Mouse (Mus musculus) intestine, embryonic 16.5 days (tissue): Measurements from ENCODE around the gene Cby1. TPM values are rescaled to one million over a fixed set of nuclear protein-coding genes. Genes with fewer than 3 reads are reported as not detected.

Experiments used
- ATAC-seq: fragments of 200-750 bp; cut with Nextera tagmentation; 2 replicates; pipeline ENCODE4 v1.8.0; 2017; ENCODE audit warnings: moderate TSS enrichment, moderate library complexity
- H3K27ac ChIP-seq: fragments of 300-500 bp; sonication (generic); 2 replicates; pipeline ENCODE4 v1.5.1; 2014; ENCODE audit warnings: mild to moderate bottlenecking, low read length
- H3K27me3 ChIP-seq: fragments of 300-500 bp; sonication (generic); replicated peaks from 2 replicates; pipeline ENCODE4 v1.6.1; 2014; ENCODE audit warnings: low read length, control low read depth, mixed read lengths; ENCODE audit not compliant: control insufficient read depth, insufficient read depth
- H3K36me3 ChIP-seq: fragments of 300-500 bp; sonication (generic); 2 replicates; pipeline ENCODE4 v1.6.1; 2014; ENCODE audit warnings: low read length, control low read depth; ENCODE audit not compliant: control insufficient read depth, insufficient read depth
- H3K4me1 ChIP-seq: fragments of 300-500 bp; sonication (generic); 2 replicates; pipeline ENCODE4 v1.6.1; 2014; ENCODE audit warnings: low read length, control low read depth, mixed read lengths; ENCODE audit not compliant: control insufficient read depth, insufficient read depth
- H3K4me2 ChIP-seq: fragments of 300-500 bp; sonication (generic); 2 replicates; pipeline ENCODE4 v1.6.1; 2014; ENCODE audit warnings: low read depth, low read length, control low read depth
- H3K4me3 ChIP-seq: fragments of 300-500 bp; sonication (generic); 2 replicates; pipeline ENCODE4 v1.5.1; 2014; ENCODE audit warnings: mild to moderate bottlenecking, low read length
- H3K9ac ChIP-seq: fragments of 300-500 bp; sonication (generic); 2 replicates; pipeline ENCODE4 v1.6.1; 2014; ENCODE audit warnings: low read depth, low read length
- H3K9me3 ChIP-seq: fragments of 300-500 bp; sonication (generic); 2 replicates; pipeline ENCODE4 v1.6.1; 2016; ENCODE audit warnings: low read length, control low read depth; ENCODE audit not compliant: control insufficient read depth
- WGBS: fragments of 180-500 bp; shearing (Covaris S2); extraction: QIAGEN DNeasy Blood & Tissue Kit; methylation state at CpG from one replicate; pipeline ENCODE4 v1.1.7; 2014; 5-methylcytosine and 5-hydroxymethylcytosine counted together
- polyA plus RNA-seq: library from polyadenylated mRNA; unstranded; fragments of >200 nt; fragmentation: Nextera tagmentation; extraction: Ambion mirVana; gene quantifications from 2 replicates; pipeline ENCODE4 v1.2.1, GENCODE M21; 2015

Gene Cby1
- polyA plus RNA-seq, 1 experiment from 2014 or later = 37.2 TPM

- Histone ChIP-seq H3K36me3 (no peaks in the 10 kb centered on the region), H3K4me1 (peaks cover 48% of the 10 kb centered on the region), H3K9ac (peak overlapping the region; percentile 65), H3K27ac (peak overlapping the region; percentile 43), H3K27me3 (no peaks in the 10 kb centered on the region), H3K4me2 (peak overlapping the region; percentile 79), H3K9me3 (no peaks in the 10 kb centered on the region), H3K4me3 (peak overlapping the region; percentile 83)
- ATAC-seq = no peak
- 9% methylated on average over 15 of the region's 15 CpGs for WGBS
Measured at GRCm38 (mm10) chr15:79686046-79686869, 27.3 kb downstream of the Cby1 start.

GRCm38 (mm10) chr15:79687175-79687574 lies 28.2 kb downstream of the Cby1 start:
- under 1% methylated on average over 33 of the region's 33 CpGs for WGBS
- Histone ChIP-seq H3K27ac (peak overlapping the region; percentile 98), H3K4me2 (peak overlapping the region; percentile 79), H3K9ac (peak overlapping the region; percentile 89), H3K36me3 (no peaks in the 10 kb centered on the region), H3K4me1 (peaks cover 51% of the 10 kb centered on the region), H3K9me3 (no peaks in the 10 kb centered on the region), H3K27me3 (no peaks in the 10 kb centered on the region), H3K4me3 (peak overlapping the region; percentile 83)
- no peak for ATAC-seq

- Histone ChIP-seq H3K36me3 (no peaks in the 10 kb centered on the region), H3K27me3 (no peaks in the 10 kb centered on the region), H3K9me3 (no peaks in the 10 kb centered on the region), H3K9ac (peak within 1 kb of the TSS; percentile 89), H3K4me2 (peak within 1 kb of the TSS; percentile 79), H3K27ac (peak within 1 kb of the TSS; percentile 98), H3K4me3 (peak within 1 kb of the TSS; percentile 83), H3K4me1 (peaks cover 53% of the 10 kb centered on the region)
- WGBS = under 1% methylated on average over 72 of the region's 72 CpGs
- peak; percentile 73 for ATAC-seq
Measured at GRCm38 (mm10) chr15:79687646-79688267, 28.8 kb downstream of the Cby1 start, which contains the start of gene Josd1. Gene Josd1, minus strand, starts transcription at chr15:79687919.

GRCm38 (mm10) chr15:79688268-79688956 lies 29.4 kb downstream of the Cby1 start:
- ATAC-seq = no peak
- Histone ChIP-seq H3K9me3 (no peaks in the 10 kb centered on the region), H3K4me3 (peak overlapping the region; percentile 83), H3K4me2 (peak overlapping the region; percentile 79), H3K4me1 (peaks cover 47% of the 10 kb centered on the region), H3K36me3 (no peaks in the 10 kb centered on the region), H3K9ac (peak overlapping the region; percentile 89), H3K27ac (peak overlapping the region; percentile 98), H3K27me3 (no peaks in the 10 kb centered on the region)
- WGBS = 4% methylated on average over 8 of the region's 8 CpGs

- no peaks in the 10 kb centered on the region for H3K27me3 ChIP-seq
- no peaks in the 10 kb centered on the region for H3K36me3 ChIP-seq
- H3K9me3 ChIP-seq = no peaks in the 10 kb centered on the region
- peaks cover 33% of the 10 kb centered on the region for H3K4me1 ChIP-seq
- no peak for ATAC-seq
- 11% methylated on average over 24 of the region's 24 CpGs for WGBS
- H3K4me2 ChIP-seq = peak overlapping the region; percentile 67
- peak overlapping the region; percentile 47 for H3K4me3 ChIP-seq
- no peak overlapping the region for H3K27ac ChIP-seq
- peak overlapping the region; percentile 51 for H3K9ac ChIP-seq
Measured at GRCm38 (mm10) chr15:79689662-79690425, 30.8 kb downstream of the Cby1 start.

GRCm38 (mm10) chr15:79690426-79691022 lies 31.5 kb downstream of the Cby1 start, which contains the start of gene Gtpbp1:
Gene Gtpbp1, plus strand, starts transcription at chr15:79690845.
- H3K36me3 ChIP-seq = no peaks in the 10 kb centered on the region
- under 1% methylated on average over 44 of the region's 45 CpGs for WGBS
- peak within 1 kb of the TSS; percentile 94 for H3K4me3 ChIP-seq
- peak; percentile 95 for ATAC-seq
- H3K9me3 ChIP-seq = no peaks in the 10 kb centered on the region
- H3K27ac ChIP-seq = peak within 1 kb of the TSS; percentile 85
- H3K4me1 ChIP-seq = peaks cover 26% of the 10 kb centered on the region
- H3K9ac ChIP-seq = peak within 1 kb of the TSS; percentile 90
- peak within 1 kb of the TSS; percentile 96 for H3K4me2 ChIP-seq
- H3K27me3 ChIP-seq = no peaks in the 10 kb centered on the region

- H3K4me1 ChIP-seq = peaks cover 21% of the 10 kb centered on the region
- H3K9ac ChIP-seq = peak overlapping the region; percentile 90
- H3K27ac ChIP-seq = peak overlapping the region; percentile 85
- H3K9me3 ChIP-seq = no peaks in the 10 kb centered on the region
- H3K36me3 ChIP-seq = no peaks in the 10 kb centered on the region
- under 1% methylated on average over 42 of the region's 53 CpGs for WGBS
- peak; percentile 10 for ATAC-seq
- H3K4me2 ChIP-seq = peak overlapping the region; percentile 96
- H3K27me3 ChIP-seq = no peaks in the 10 kb centered on the region
- H3K4me3 ChIP-seq = peak overlapping the region; percentile 94
Measured at GRCm38 (mm10) chr15:79691023-79691508, 32.1 kb downstream of the Cby1 start.

- no peak overlapping the region; the same call in 1 of the 2 replicates for H3K4me2 ChIP-seq
- H3K36me3 ChIP-seq = no peaks in the 10 kb centered on the region
- no peak overlapping the region for H3K4me3 ChIP-seq
- no peak for ATAC-seq
- no peaks in the 10 kb centered on the region for H3K9me3 ChIP-seq
- H3K27ac ChIP-seq = no peak overlapping the region
- no peaks in the 10 kb centered on the region for H3K27me3 ChIP-seq
- H3K4me1 ChIP-seq = peaks cover 25% of the 10 kb centered on the region
- 64% methylated on average over 5 of the region's 5 CpGs for WGBS
- H3K9ac ChIP-seq = no peak overlapping the region
Measured at GRCm38 (mm10) chr15:79692334-79692733, 33.3 kb downstream of the Cby1 start.
